Mouse (Mus musculus): ENCODE results near the gene Wscd2.

DNA sequence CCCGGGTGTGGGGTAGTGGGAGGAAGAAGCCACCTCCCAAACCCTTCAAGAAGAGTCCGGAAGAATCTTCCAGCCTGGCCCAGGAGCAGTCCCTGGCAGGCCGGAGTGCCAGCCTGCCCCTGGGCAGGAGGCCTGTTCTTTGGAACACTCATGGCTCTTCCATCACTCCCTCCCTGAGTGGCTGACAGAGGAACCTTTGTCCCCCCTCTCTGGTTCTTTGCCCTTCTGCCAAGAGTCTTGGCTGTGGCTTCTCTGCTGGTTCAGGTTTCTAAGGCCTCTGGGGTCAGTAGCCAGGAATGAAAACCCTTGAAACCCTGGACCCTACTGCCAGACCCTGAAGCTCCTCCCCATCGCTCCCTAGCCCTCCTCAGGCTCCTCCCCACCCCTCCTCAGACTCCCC is 147.5 kb downstream of the Wscd2 start:
- no peak for TF ChIP-seq GATA1 (IDR thresholded peaks at IDR 0.05; ENCODE audit: borderline replicate concordance, low read length)
- TF ChIP-seq CTCF (IDR thresholded peaks at IDR 0.05; ENCODE audit: low read depth, low read length): no peak
- TF ChIP-seq TAL1 (conservative IDR thresholded peaks at IDR 0.05; ENCODE audit: low read depth, low read length): no peak
- no peak for TF ChIP-seq GATA2 (IDR thresholded peaks at IDR 0.05; ENCODE audit: borderline replicate concordance, low read depth, low read length)
